Mouse (Mus musculus) hindbrain, postnatal 0 days (tissue): Measurements from ENCODE around the gene Ptprm. TPM values are rescaled to one million over a fixed set of nuclear protein-coding genes. Genes with fewer than 3 reads are reported as not detected.
A peak's percentile ranks its signal among the peaks of the same experiment; 100 is the strongest.

Source experiments
- ATAC-seq: fragments of 200-750 bp; cut with Nextera tagmentation; 2 replicates; pipeline ENCODE4 v1.8.0; 2017; ENCODE audit warnings: mild to moderate bottlenecking, moderate TSS enrichment, moderate library complexity
- DNase-seq: peaks from one replicate; pipeline ENCODE4 v3.0.0-alpha.2; 2015; ENCODE audit warnings: low spot score
- H3K27ac ChIP-seq: fragments of 300-500 bp; sonication (generic); 2 replicates; pipeline ENCODE4 v1.5.1; 2014; ENCODE audit warnings: mild to moderate bottlenecking
- H3K27me3 ChIP-seq: fragments of 300-500 bp; sonication (generic); 2 replicates; pipeline ENCODE4 v1.6.1; 2014; ENCODE audit warnings: low read length, mixed read lengths; ENCODE audit not compliant: insufficient read depth
- H3K36me3 ChIP-seq: fragments of 300-500 bp; sonication (generic); 2 replicates; pipeline ENCODE4 v1.6.1; 2014; ENCODE audit warnings: low read length, mixed read lengths; ENCODE audit not compliant: insufficient read depth
- H3K4me1 ChIP-seq: fragments of 300-500 bp; sonication (generic); 2 replicates; pipeline ENCODE4 v1.6.1; 2014; ENCODE audit warnings: antibody characterized with exemption, low read length, mixed read lengths; ENCODE audit not compliant: insufficient read depth
- H3K4me2 ChIP-seq: fragments of 300-500 bp; sonication (generic); 2 replicates; pipeline ENCODE4 v1.6.1; 2014; ENCODE audit warnings: low read depth, mild to moderate bottlenecking, low read length, moderate library complexity, mixed read lengths
- H3K4me3 ChIP-seq: fragments of 300-500 bp; sonication (generic); 2 replicates; pipeline ENCODE4 v1.5.1; 2014; ENCODE audit warnings: low read length
- H3K9ac ChIP-seq: fragments of 300-500 bp; sonication (generic); replicated peaks from 2 replicates; pipeline ENCODE4 v1.6.1; 2014; ENCODE audit warnings: mild to moderate bottlenecking, low read length, moderate library complexity, mixed read lengths
- H3K9me3 ChIP-seq: fragments of 300-500 bp; sonication (generic); 2 replicates; pipeline ENCODE4 v1.6.1; 2016; ENCODE audit warnings: low read length, mixed read lengths
- CTCF ChIP-seq: IDR thresholded peaks from 2 replicates; pipeline ENCODE4 v1.5.1; 2016; ENCODE audit warnings: antibody characterized with exemption, control low read depth, low read depth
- WGBS: fragments of 180-500 bp; shearing (Covaris S2); extraction: QIAGEN DNeasy Blood & Tissue Kit; methylation state at CpG from one replicate; pipeline ENCODE4 v1.1.7; 2014; 5-methylcytosine and 5-hydroxymethylcytosine counted together
- polyA plus RNA-seq: library from polyadenylated mRNA; unstranded; fragments of >200 nt; fragmentation: Nextera tagmentation; extraction: Ambion mirVana; gene quantifications from 2 replicates; pipeline ENCODE4 v1.2.1, GENCODE M21; 2015
- total RNA-seq: library from RNA; depleted of rRNA; stranded (reverse); fragments of >200 nt; gene quantifications from 2 replicates; pipeline ENCODE4 v1.2.3, GENCODE M21; 2014

The Ptprm gene
- total and polyA plus RNA-seq, 2 experiments from 2014 or later, result 19.3 to 52.4 TPM

DNA sequence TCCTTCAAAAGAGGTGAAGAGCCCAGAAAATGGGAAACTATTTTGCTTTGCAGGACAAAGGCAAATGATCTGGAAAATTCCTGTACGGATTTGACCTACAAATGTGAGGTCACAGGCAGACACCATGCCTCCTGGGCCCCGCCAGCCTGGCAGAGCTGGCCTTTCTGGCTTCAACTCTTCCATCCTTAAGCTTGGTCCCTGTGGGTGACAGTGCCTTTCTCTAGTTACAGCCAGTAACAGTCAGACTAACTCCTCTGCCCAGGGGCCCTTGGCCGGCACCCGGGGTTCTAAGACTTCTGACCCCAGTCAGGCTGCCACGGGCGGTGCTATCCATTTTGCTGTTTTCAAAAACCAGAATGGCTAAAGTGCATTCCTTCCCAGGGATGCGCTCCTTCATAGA lies 217.4 kb downstream of the Ptprm start:
- Histone ChIP-seq H3K9me3 (no peaks in the 10 kb centered on the region), H3K4me1 (peaks cover 9% of the 10 kb centered on the region), H3K27me3 (no peaks in the 10 kb centered on the region), H3K9ac (no peak overlapping the region), H3K36me3 (no peaks in the 10 kb centered on the region), H3K4me3 (no peak overlapping the region), H3K27ac (no peak overlapping the region), H3K4me2 (no peak overlapping the region)
- TF ChIP-seq CTCF, result no peak
- no peak for ATAC-seq
- 83% methylated on average over 7 of the region's 7 CpGs for WGBS
- no peak for DNase-seq

DNA sequence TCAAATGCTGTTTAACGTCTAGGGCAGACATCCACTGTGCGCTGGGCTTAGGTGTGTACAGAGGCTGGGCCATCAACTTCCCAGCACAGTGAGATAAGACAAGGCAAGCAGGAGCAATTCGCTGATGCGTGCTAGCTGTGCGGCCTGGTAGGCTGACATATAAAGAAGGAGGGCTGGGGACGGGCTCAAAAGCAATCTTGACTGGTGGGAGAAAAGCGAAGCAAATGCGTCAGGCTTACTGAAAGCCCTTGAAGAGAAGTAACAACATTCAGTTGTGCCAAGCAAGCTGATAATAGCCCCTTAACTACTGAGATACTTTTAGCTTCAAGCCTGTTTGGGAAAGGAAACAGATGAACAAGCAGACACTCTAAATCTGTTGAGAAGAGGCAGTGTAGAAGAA lies 217.8 kb downstream of the Ptprm start:
- no peak for ATAC-seq
- no peak for TF ChIP-seq CTCF
- Histone ChIP-seq H3K4me3 (no peak overlapping the region), H3K4me2 (no peak overlapping the region), H3K9me3 (no peaks in the 10 kb centered on the region), H3K9ac (no peak overlapping the region), H3K4me1 (peaks cover 9% of the 10 kb centered on the region), H3K27ac (no peak overlapping the region), H3K36me3 (no peaks in the 10 kb centered on the region), H3K27me3 (no peaks in the 10 kb centered on the region)
- DNase-seq, result no peak
- 78% methylated on average over 8 of the region's 8 CpGs for WGBS

DNA sequence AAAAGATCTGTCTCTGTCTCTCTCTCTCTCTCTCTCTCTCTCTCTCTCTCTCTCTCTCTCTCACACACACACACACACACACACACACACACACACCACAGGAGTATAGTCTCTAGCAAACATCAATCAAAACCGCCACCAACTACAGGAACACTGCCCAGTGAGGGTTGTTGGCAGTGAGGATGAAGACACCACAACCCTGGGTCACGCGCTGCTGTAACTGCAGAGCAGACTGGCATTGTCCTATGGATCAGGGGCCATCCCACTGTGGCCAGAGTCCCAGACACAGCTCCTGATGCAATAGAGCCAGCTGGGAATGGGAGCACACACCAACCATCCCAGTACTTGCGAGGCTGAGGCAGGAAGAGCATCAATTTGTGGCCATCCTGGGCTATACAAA lies 220.0 kb downstream of the Ptprm start:
- ATAC-seq, result no peak
- peaks cover 9% of the 10 kb centered on the region for H3K4me1 ChIP-seq
- WGBS, result 66% methylated on average over 4 of the region's 4 CpGs

DNA sequence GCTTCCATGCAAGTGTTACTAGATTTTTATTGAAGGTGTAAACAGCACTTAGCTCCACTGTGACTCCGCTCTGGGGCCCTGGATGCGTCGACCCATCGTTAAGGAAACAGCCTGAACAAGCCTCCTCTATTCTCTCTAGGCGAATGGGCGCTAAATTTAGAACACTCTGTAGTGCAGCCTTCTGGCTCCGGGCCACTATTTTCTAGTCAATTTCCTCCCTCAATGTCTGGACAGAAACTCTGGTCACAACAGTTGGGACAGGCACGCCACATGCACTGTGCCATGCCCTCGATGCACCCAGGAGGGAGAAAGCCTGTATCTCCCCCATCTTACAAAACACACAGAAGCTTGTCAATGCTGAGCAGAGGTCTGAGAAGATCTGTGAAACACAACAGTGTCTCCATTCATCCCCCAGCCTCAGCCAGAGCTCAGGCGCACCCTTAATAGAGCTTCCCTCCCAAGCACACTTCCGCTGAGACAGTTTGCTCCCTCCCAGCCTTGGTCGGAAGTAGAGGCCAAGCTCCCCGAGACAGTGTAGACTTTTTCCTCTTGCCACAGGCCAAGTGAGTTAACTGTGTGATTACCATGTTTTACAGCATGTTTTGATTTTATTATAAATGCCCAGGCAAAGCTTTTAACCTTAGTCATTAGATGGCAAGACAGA lies 220.7 kb downstream of the Ptprm start:
- WGBS, result 27% methylated on average over 13 of the region's 13 CpGs
- H3K27ac ChIP-seq, result peak overlapping the region; percentile 54
- peaks cover 9% of the 10 kb centered on the region for H3K4me1 ChIP-seq
- no peaks in the 10 kb centered on the region for H3K27me3 ChIP-seq
- no peak for TF ChIP-seq CTCF
- ATAC-seq (peak; percentile 90), DNase-seq (peak; percentile 79)
- H3K9ac ChIP-seq, result no peak overlapping the region
- H3K9me3 ChIP-seq, result no peaks in the 10 kb centered on the region
- H3K4me3 ChIP-seq, result no peak overlapping the region
- no peak overlapping the region for H3K4me2 ChIP-seq
- no peaks in the 10 kb centered on the region for H3K36me3 ChIP-seq

More for the DNA sequence above, 220.0 kb downstream of the Ptprm start:
- DNase-seq, result no peak
- Histone ChIP-seq H3K4me2 (no peak overlapping the region), H3K4me3 (no peak overlapping the region), H3K27me3 (no peaks in the 10 kb centered on the region), H3K36me3 (no peaks in the 10 kb centered on the region), H3K9me3 (no peaks in the 10 kb centered on the region), H3K9ac (no peak overlapping the region), H3K27ac (no peak overlapping the region)
- TF ChIP-seq CTCF, result no peak

DNA sequence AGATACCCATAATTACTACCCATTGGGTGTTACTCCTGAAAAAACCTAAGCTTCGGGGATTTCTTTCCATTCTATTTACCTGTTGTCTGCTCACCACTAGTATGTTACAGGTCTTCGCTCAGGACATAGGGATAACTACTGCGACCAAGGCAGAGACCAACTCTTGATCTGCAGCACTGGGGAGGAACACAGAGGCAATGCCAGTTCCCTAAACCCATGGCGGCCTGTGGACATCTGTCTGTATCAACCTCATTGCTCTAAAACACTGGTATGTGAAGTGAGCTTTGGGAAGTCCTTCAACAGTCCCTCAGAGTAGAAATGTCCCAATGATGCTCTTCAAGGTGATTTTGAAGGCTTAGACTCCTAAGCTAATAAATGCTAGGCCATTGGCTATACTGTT lies 221.2 kb downstream of the Ptprm start:
- Histone ChIP-seq H3K27me3 (no peaks in the 10 kb centered on the region), H3K4me2 (no peak overlapping the region), H3K4me3 (no peak overlapping the region), H3K9ac (no peak overlapping the region), H3K4me1 (peaks cover 15% of the 10 kb centered on the region), H3K36me3 (no peaks in the 10 kb centered on the region), H3K27ac (peak overlapping the region; percentile 54; the same call in 1 of the 2 replicates), H3K9me3 (no peaks in the 10 kb centered on the region)
- DNase-seq (no peak), ATAC-seq (no peak)
- 91% methylated on average over 4 of the region's 4 CpGs for WGBS
- no peak for TF ChIP-seq CTCF

DNA sequence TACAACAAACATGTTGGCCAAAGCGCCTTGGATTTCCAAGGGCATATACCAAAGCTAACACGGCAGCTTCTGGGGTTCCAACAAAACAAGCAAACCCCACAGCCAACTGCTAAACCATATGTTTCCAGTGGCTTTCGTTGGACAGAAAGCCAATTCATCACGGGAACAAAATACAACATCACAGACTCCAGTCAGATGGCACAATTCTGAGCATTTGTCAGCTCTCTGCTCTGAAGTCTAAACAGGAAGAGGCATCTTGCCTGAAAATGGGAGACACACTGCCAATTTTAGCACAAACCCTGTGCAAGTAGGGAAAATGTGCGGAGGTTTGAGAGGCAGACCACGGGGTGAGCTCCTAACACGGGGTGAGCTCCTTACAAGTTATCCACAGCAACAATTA lies 226.7 kb downstream of the Ptprm start:
- DNase-seq (peak; percentile 48), ATAC-seq (no peak)
- H3K9ac ChIP-seq, result no peak overlapping the region
- no peaks in the 10 kb centered on the region for H3K36me3 ChIP-seq
- no peaks in the 10 kb centered on the region for H3K9me3 ChIP-seq
- no peak overlapping the region for H3K4me2 ChIP-seq
- no peak for TF ChIP-seq CTCF
- no peak overlapping the region for H3K4me3 ChIP-seq
- peaks cover 13% of the 10 kb centered on the region for H3K4me1 ChIP-seq
- no peak overlapping the region for H3K27ac ChIP-seq
- WGBS, result 45% methylated on average over 7 of the region's 7 CpGs
- no peaks in the 10 kb centered on the region for H3K27me3 ChIP-seq

DNA sequence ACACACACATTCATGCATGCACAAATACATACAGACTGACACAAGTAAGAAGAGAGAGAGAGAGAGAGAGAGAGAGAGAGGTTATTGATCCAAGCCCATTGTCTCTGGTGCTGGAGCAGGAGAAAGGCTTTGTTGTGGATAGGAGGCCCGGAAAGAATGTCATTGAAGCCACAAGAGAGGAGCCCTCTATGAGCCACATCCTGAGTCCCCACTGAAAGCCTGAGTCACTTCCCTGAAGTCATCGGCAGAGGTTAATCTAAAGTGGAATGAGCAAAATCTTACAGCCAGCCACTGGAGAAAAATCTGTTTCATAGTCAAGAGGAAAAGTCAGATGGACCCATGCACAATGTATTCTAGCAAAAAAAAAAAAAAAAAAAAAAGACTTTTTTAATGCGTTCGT lies 228.7 kb downstream of the Ptprm start:
- H3K9me3 ChIP-seq, result no peaks in the 10 kb centered on the region
- H3K4me3 ChIP-seq, result no peak overlapping the region
- 65% methylated on average over 4 of the region's 4 CpGs for WGBS
- DNase-seq (no peak), ATAC-seq (no peak)
- H3K9ac ChIP-seq, result no peak overlapping the region
- H3K36me3 ChIP-seq, result no peaks in the 10 kb centered on the region
- no peak for TF ChIP-seq CTCF
- H3K27ac ChIP-seq, result no peak overlapping the region
- H3K4me2 ChIP-seq, result no peak overlapping the region
- H3K27me3 ChIP-seq, result no peaks in the 10 kb centered on the region
- peaks cover 13% of the 10 kb centered on the region for H3K4me1 ChIP-seq
